Mouse (Mus musculus) heart, embryonic 10.5 days (tissue): ENCODE data around the gene Gmip. TPM values are rescaled to one million over a fixed set of nuclear protein-coding genes. Genes with fewer than 3 reads are reported as not detected.

ENCODE experiments used
- DNase-seq: peaks from one replicate; pipeline ENCODE4 v3.0.0-alpha.2; 2017; ENCODE audit warnings: low spot score
- H3K27ac ChIP-seq: fragments of 300-500 bp; sonication (generic); 2 replicates; pipeline ENCODE4 v1.5.1; 2016; ENCODE audit warnings: mild to moderate bottlenecking
- H3K27me3 ChIP-seq: fragments of 300-500 bp; sonication (generic); 2 replicates; pipeline ENCODE4 v1.6.1; 2016; ENCODE audit warnings: mild to moderate bottlenecking; ENCODE audit not compliant: poor library complexity, insufficient read depth, severe bottlenecking
- H3K36me3 ChIP-seq: fragments of 300-500 bp; sonication (generic); 2 replicates; pipeline ENCODE4 v1.6.1; 2016; ENCODE audit warnings: mild to moderate bottlenecking, moderate library complexity
- H3K4me1 ChIP-seq: fragments of 300-500 bp; sonication (generic); 2 replicates; pipeline ENCODE4 v1.6.1; 2016; ENCODE audit warnings: mild to moderate bottlenecking
- H3K4me3 ChIP-seq: fragments of 300-500 bp; sonication (generic); 2 replicates; pipeline ENCODE4 v1.5.1; 2016; ENCODE audit warnings: mild to moderate bottlenecking, moderate library complexity
- H3K9me3 ChIP-seq: fragments of 300-500 bp; sonication (generic); 2 replicates; pipeline ENCODE4 v1.6.1; 2016; ENCODE audit warnings: mild to moderate bottlenecking, moderate library complexity
- WGBS: fragments of 180-500 bp; shearing (Covaris S2); methylation state at CpG from one replicate; pipeline ENCODE4 v1.1.7; 2016; 5-methylcytosine and 5-hydroxymethylcytosine counted together
- polyA plus RNA-seq: library from polyadenylated mRNA; unstranded; fragments of >200 nt; fragmentation: Nextera tagmentation; extraction: Ambion mirVana; gene quantifications from 2 replicates; pipeline ENCODE4 v1.2.1, GENCODE M21; 2016

The Gmip gene
- polyA plus RNA-seq, 1 experiment from 2014 or later, result 10.3 TPM

DNA sequence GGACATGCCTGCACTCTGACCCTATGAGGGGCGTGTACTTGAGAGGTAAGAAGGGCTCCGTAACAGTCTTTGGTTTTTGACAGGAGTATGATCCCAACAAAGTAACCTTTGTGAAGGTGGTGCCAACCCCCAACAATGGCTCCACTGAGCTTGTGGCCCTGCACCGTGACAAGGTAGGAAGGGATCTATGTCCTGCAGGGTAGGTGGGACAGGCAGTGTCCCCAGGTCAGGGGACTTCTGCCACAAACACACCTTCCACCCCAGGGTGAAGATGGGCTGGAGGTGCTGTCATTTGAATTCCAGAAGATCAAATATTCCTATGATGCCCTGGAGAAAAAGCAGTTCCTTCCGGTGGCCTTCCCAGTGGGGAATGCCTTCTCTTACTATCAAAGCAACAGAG lies 14.8 kb upstream of the Gmip start:
- Histone ChIP-seq H3K27ac (no peak overlapping the region), H3K27me3 (no peaks in the 10 kb centered on the region), H3K36me3 (peaks cover 55% of the 10 kb centered on the region), H3K4me3 (no peak overlapping the region), H3K9me3 (no peaks in the 10 kb centered on the region), H3K4me1 (peaks cover 13% of the 10 kb centered on the region)
- no peak for DNase-seq
- WGBS, result 96% methylated on average over 4 of the region's 4 CpGs

GRCm38 (mm10) chr8:69794096-69794495 lies 14.4 kb upstream of the Gmip start:
- no peaks in the 10 kb centered on the region for H3K27me3 ChIP-seq
- H3K36me3 ChIP-seq, result peaks cover 59% of the 10 kb centered on the region
- H3K4me3 ChIP-seq, result no peak overlapping the region
- no peak overlapping the region for H3K27ac ChIP-seq
- DNase-seq, result no peak
- 94% methylated on average over 3 of the region's 3 CpGs for WGBS
- H3K4me1 ChIP-seq, result peaks cover 13% of the 10 kb centered on the region
- no peaks in the 10 kb centered on the region for H3K9me3 ChIP-seq

DNA sequence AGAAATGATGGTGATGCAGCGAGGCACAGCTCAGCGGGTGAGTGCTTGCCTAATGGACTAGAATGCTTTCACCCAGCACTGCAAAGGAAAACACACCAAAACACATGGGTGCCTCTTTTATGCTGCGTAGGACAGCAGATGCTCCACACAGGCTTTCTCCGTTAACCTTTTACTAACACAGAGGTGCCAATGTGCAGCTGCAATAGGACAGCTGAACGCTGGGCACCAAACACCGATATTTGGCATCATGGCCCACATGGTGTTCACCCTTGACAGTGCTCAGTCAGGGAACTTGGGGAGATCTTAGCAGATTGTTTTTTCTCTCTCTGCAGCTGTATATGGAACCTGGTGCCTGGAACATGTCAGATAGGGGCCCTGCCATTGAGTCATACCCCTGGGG lies 13.6 kb upstream of the Gmip start:
- peaks cover 67% of the 10 kb centered on the region for H3K36me3 ChIP-seq
- WGBS, result 96% methylated on average over 6 of the region's 6 CpGs
- no peak overlapping the region for H3K27ac ChIP-seq
- H3K4me3 ChIP-seq, result no peak overlapping the region
- no peaks in the 10 kb centered on the region for H3K9me3 ChIP-seq
- DNase-seq, result no peak
- peaks cover 10% of the 10 kb centered on the region for H3K4me1 ChIP-seq
- no peaks in the 10 kb centered on the region for H3K27me3 ChIP-seq

GRCm38 (mm10) chr8:69796721-69797345 lies 11.6 kb upstream of the Gmip start:
- Histone ChIP-seq H3K36me3 (peaks cover 87% of the 10 kb centered on the region), H3K27ac (no peak overlapping the region), H3K4me3 (no peak overlapping the region), H3K9me3 (no peaks in the 10 kb centered on the region), H3K4me1 (peaks cover 10% of the 10 kb centered on the region), H3K27me3 (no peaks in the 10 kb centered on the region)
- 94% methylated on average over 16 of the region's 16 CpGs for WGBS
- no peak for DNase-seq

- H3K27ac ChIP-seq, result no peak overlapping the region
- 92% methylated on average over 10 of the region's 10 CpGs for WGBS
- H3K36me3 ChIP-seq, result peaks cover 95% of the 10 kb centered on the region
- no peak overlapping the region for H3K4me3 ChIP-seq
- DNase-seq, result no peak
- H3K27me3 ChIP-seq, result no peaks in the 10 kb centered on the region
- H3K9me3 ChIP-seq, result no peaks in the 10 kb centered on the region
- peaks cover 3% of the 10 kb centered on the region; the same call in 1 of the 2 replicates for H3K4me1 ChIP-seq
Observed at GRCm38 (mm10) chr8:69797661-69798060, 10.8 kb upstream of the Gmip start.

DNA sequence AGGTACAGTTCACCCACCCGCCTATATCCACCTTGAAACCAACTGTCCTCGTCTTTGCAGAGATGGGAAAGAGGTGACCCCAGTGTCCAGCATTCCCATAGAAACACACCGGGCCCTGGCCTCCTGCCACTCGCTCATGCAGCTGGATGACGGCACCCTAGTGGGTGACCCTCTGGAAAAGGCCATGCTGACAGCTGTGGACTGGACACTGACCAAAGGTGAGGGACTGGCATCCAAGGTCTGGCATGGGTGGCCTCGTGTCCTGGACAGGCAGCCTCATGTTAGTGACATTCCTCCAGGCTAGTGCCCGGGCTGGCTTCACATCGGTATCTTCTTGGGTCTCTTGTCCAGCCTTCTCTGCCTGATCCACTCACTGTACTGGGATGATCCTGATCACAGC lies 9.2 kb upstream of the Gmip start:
- no peak for DNase-seq
- Histone ChIP-seq H3K27ac (no peak overlapping the region), H3K4me3 (no peak overlapping the region), H3K9me3 (no peaks in the 10 kb centered on the region), H3K27me3 (no peaks in the 10 kb centered on the region), H3K4me1 (no peaks in the 10 kb centered on the region), H3K36me3 (peaks cover 100% of the 10 kb centered on the region)
- WGBS, result 90% methylated on average over 8 of the region's 8 CpGs

GRCm38 (mm10) chr8:69799946-69800345 lies 8.5 kb upstream of the Gmip start:
- Histone ChIP-seq H3K27ac (no peak overlapping the region), H3K4me1 (no peaks in the 10 kb centered on the region), H3K36me3 (peaks cover 98% of the 10 kb centered on the region), H3K9me3 (no peaks in the 10 kb centered on the region), H3K27me3 (no peaks in the 10 kb centered on the region), H3K4me3 (no peak overlapping the region)
- no peak for DNase-seq
- 86% methylated on average over 5 of the region's 5 CpGs for WGBS

- H3K27ac ChIP-seq, result no peak overlapping the region
- H3K9me3 ChIP-seq, result no peaks in the 10 kb centered on the region
- 92% methylated on average over 4 of the region's 4 CpGs for WGBS
- H3K4me1 ChIP-seq, result no peaks in the 10 kb centered on the region
- no peaks in the 10 kb centered on the region for H3K27me3 ChIP-seq
- peaks cover 98% of the 10 kb centered on the region for H3K36me3 ChIP-seq
- no peak for DNase-seq
- no peak overlapping the region for H3K4me3 ChIP-seq
Observed at GRCm38 (mm10) chr8:69801796-69802195, 6.7 kb upstream of the Gmip start.

DNA sequence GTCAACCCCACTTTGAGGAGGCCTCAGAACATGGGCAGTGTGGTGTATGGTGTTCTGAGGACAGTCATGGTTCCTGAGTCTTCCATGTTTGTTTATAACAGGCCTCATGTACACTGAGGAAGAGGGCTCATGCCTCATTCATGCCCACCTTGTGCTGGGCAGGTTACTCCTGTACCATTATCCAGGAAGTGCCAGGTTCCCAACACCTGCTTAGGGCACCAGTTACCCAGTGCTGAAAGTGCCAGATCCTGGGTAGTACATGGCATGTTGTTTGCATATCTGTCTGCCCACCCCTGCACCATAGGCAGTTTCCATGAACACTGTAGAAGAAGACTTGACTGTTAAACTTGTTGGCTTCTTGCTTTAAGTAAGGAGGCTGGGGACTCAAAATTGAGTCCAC lies 6.3 kb upstream of the Gmip start:
- Histone ChIP-seq H3K4me3 (no peak overlapping the region), H3K36me3 (peaks cover 98% of the 10 kb centered on the region), H3K27ac (no peak overlapping the region), H3K4me1 (no peaks in the 10 kb centered on the region), H3K27me3 (no peaks in the 10 kb centered on the region), H3K9me3 (no peaks in the 10 kb centered on the region)
- no peak for DNase-seq

DNA sequence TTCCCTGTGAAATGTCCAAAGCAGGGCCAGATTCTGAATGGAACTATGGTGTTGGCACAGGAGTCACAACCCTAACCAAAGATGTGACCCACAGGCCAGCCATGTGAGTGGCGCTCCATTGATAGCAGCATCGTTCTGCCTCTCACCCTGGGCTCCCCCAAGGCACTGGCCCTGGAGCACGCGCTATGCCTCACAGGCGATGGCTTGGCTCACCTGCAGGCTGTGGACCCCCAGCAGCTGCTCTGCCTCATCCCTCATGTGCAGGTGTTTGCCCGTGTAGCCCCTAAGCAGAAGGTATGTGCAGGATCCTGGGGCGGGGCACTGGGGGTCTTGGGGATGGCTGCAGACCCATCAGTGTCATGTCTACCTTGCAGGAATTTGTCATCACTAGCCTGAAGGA lies 5.1 kb upstream of the Gmip start:
- H3K4me3 ChIP-seq, result no peak overlapping the region
- WGBS, result 93% methylated on average over 7 of the region's 7 CpGs
- H3K4me1 ChIP-seq, result peaks cover 3% of the 10 kb centered on the region
- no peak for DNase-seq
- peaks cover 98% of the 10 kb centered on the region for H3K36me3 ChIP-seq
- H3K27me3 ChIP-seq, result no peaks in the 10 kb centered on the region
- no peaks in the 10 kb centered on the region for H3K9me3 ChIP-seq
- H3K27ac ChIP-seq, result no peak overlapping the region

GRCm38 (mm10) chr8:69804537-69804936 lies 3.9 kb upstream of the Gmip start:
- Histone ChIP-seq H3K36me3 (peaks cover 86% of the 10 kb centered on the region), H3K27ac (no peak overlapping the region), H3K27me3 (no peaks in the 10 kb centered on the region), H3K9me3 (no peaks in the 10 kb centered on the region), H3K4me3 (no peak overlapping the region), H3K4me1 (peaks cover 15% of the 10 kb centered on the region)
- WGBS, result 91% methylated on average over 6 of the region's 6 CpGs
- no peak for DNase-seq

GRCm38 (mm10) chr8:69805086-69805485 lies 3.4 kb upstream of the Gmip start:
- Histone ChIP-seq H3K27ac (no peak overlapping the region), H3K4me1 (peaks cover 20% of the 10 kb centered on the region), H3K9me3 (no peaks in the 10 kb centered on the region), H3K4me3 (no peak overlapping the region), H3K36me3 (peaks cover 81% of the 10 kb centered on the region), H3K27me3 (no peaks in the 10 kb centered on the region)
- DNase-seq, result no peak
- 95% methylated on average over 10 of the region's 10 CpGs for WGBS

- Histone ChIP-seq H3K36me3 (peaks cover 78% of the 10 kb centered on the region), H3K4me3 (no peak overlapping the region), H3K27ac (no peak overlapping the region), H3K27me3 (no peaks in the 10 kb centered on the region), H3K4me1 (peaks cover 22% of the 10 kb centered on the region), H3K9me3 (no peaks in the 10 kb centered on the region)
- DNase-seq, result no peak
- WGBS, result 92% methylated on average over 9 of the region's 9 CpGs
Observed at GRCm38 (mm10) chr8:69805491-69805890, 3.0 kb upstream of the Gmip start.

GRCm38 (mm10) chr8:69807236-69807635 lies 1.2 kb upstream of the Gmip start:
- no peaks in the 10 kb centered on the region for H3K27me3 ChIP-seq
- peaks cover 22% of the 10 kb centered on the region for H3K4me1 ChIP-seq
- H3K4me3 ChIP-seq, result no peak overlapping the region
- H3K36me3 ChIP-seq, result peaks cover 78% of the 10 kb centered on the region
- no peak for DNase-seq
- H3K9me3 ChIP-seq, result no peaks in the 10 kb centered on the region
- no peak overlapping the region for H3K27ac ChIP-seq
- WGBS, result 89% methylated on average over 5 of the region's 5 CpGs
